Mouse (Mus musculus) brain, embryonic 14.5 days (tissue): ENCODE results near the gene Emsy. TPM values are rescaled to one million over a fixed set of nuclear protein-coding genes. Genes with fewer than 3 reads are reported as not detected.

Source experiments
- DNase-seq: peaks from one replicate; pipeline ENCODE4 v3.0.0-alpha.2; 2011; ENCODE audit warnings: low read depth
- CTCF ChIP-seq: fragments of 200-500 bp; IDR thresholded peaks from 2 replicates; pipeline ENCODE4 v1.5.1; 2012; ENCODE audit warnings: inconsistent platforms, mild to moderate bottlenecking, moderate library complexity, borderline replicate concordance; ENCODE audit not compliant: insufficient read depth, insufficient read length; ENCODE audit errors: extremely low read depth
- POLR2A ChIP-seq: fragments of 200-500 bp; IDR thresholded peaks from 2 replicates; pipeline ENCODE4 v1.6.1; 2012; ENCODE audit warnings: mild to moderate bottlenecking, inconsistent platforms, borderline replicate concordance; ENCODE audit not compliant: poor library complexity, insufficient read depth, insufficient read length, severe bottlenecking; ENCODE audit errors: extremely low read depth
- polyA plus RNA-seq: library from polyadenylated mRNA; depleted of rRNA; stranded (reverse); fragments of >200 nt; gene quantifications from 2 replicates; pipeline ENCODE4 v1.2.3, GENCODE M21; 2012; rRNA removed

Emsy gene
- polyA plus RNA-seq, 1 experiment, result 66.7 TPM

DNA sequence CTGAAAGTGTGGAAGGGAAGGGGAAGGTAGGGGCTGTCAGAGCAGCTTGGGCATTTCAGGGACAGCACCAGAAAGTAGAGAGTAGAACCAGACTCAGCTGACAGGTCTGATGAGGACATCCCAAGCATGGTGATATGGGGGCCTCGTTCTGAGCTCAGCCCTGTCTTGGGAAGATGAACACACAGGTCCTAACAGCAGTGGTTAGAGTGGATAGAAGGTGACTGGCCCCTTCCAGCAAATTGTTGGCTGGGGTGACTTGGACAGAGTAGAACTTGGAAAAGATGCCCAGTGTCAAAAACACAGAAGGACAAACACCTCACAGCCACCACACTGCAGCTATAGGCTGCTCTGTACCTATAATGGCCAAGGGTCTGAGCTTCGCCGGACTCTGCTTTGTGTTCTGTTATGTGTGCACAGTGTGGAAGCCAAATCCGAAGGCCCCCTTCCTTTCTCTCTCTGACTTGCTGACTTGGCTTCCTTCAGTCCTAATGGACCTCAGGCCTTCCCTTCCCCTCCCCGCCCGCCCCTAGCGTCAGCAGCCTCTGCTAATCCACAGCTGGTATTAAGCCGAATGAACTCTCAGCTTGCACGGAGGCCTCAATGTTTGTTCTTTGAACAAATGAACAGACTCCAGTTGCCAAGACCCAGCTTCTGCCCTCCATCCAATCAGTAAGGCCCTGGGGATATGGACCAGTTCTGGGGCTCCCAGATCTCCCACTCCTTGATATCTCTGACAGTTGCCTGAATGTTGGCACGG, 119.2 kb downstream of the Emsy start:
- peak; percentile 62 for DNase-seq
- no peak for TF ChIP-seq POLR2A
- TF ChIP-seq CTCF, result no peak

Other genes starting within 250 kb of the Emsy start
- gene Gucy2d, start 216.4 kb downstream of the Emsy start, polyA plus RNA-seq, result 0.11 TPM in 1 of 2 replicates, not detected in the other
- 3.8 and 6.7 TPM in 2 replicates for gene Lrrc32, start 167.5 kb downstream of the Emsy start, polyA plus RNA-seq
- gene Thap12, start 46.3 kb upstream of the Emsy start, polyA plus RNA-seq, result 31.6 and 42.3 TPM in 2 replicates
- gene Wnt11, start 178.3 kb upstream of the Emsy start, polyA plus RNA-seq, result 5.4 and 6.2 TPM in 2 replicates